Mouse (Mus musculus): ENCODE results near the gene Ube2e3.
A peak's percentile ranks its signal among the peaks of the same experiment; 100 is the strongest.

Ube2e3 gene

DNA sequence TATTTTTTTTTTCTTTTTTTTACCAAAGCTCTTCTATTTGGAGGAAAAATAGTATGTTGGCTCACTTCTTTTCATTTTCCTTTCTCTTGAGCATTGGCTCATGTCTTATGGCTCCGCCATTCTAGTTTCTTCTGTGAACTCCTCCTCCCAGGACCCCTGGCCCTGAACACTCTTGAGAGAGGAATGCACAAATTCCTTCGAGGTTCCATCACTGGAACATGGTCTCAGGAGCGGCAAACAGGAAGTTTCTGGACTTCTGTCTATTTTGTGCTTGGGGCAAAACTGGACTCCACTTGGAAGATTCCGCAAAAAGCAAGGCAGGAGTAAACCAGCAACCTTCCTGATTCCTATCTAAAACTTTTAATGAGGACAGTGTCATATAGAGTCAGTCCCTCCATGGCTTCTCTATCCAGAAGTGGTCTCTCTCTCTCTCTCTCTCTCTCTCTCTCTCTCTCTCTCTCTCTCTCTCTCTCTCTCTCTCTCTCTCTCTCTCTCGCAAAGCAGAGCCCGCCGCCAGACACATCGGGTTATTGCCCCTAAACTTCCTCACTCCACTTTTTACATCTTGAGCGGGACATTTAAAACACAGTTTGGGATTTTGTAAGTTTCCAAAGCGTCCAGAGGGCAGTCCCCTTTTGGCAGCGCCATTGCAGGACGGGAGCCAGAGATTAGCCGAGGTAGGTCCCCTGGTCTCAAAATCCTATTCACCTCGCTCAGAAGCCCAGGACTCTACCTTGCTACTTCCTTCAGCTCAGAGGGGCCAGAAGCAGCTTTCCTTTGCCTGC, at the start of gene Ube2e3:
Ube2e3 (plus strand) TSS at position 399 of the 785 bp plus-strand sequence.
- no peak for DNase-seq (ENCODE audit: low spot score)

DNA sequence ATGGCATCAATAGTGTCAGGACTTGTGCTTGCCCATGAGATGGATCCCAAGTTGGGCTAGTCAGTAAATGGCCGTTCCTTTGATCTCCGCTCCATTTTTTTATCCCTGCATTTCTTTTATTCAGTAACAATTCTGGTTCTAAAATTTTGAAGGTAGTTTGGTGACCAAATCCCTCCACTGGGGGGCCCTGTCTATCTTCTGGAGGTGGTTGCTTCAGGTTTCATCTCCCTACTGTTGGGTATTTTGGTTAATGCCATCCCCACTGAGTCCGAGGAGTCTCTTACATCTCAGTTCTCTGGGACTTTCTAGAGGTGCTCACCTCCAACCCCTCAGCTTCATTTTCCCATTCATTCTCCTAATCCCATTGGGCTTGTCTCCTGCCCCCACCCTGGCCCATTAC, 38.0 kb upstream of the Ube2e3 start:
- DNase-seq (ENCODE audit: low spot score), result no peak

DNA sequence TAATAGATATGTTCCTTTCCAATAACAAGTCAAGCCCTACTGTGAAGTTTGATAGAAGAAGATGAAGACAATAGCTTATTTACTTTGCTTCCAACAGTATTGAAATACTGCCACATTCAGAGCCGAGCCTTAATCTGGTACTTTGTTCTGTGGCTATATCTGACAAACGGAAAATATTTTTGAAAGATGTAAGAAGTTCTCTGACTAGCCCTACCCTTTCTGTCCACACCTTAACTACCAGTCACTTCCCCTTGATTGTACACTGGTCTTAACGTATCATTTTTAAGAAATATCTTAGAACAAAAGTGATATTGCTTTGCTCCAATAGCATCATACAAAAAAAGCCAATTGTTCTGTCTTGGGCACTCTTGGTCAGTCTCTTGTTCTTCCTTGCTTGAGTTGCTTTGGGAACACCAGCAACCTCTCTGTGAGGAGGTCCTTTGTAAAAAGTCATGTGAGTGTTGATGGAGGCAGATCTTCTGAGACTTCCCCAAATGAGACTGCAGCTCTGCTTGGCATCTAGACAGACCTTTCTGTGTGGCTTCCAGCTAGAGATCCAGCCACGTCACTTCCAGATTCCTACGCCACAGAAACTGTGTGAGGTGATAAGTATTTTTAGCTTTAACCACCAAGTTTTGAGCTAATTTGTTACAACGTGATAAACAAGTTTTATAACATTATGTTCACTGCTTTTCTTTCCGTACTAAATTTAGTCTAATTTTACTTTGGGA, 26.3 kb upstream of the Ube2e3 start:
- no peak for DNase-seq (ENCODE audit: low spot score)

DNA sequence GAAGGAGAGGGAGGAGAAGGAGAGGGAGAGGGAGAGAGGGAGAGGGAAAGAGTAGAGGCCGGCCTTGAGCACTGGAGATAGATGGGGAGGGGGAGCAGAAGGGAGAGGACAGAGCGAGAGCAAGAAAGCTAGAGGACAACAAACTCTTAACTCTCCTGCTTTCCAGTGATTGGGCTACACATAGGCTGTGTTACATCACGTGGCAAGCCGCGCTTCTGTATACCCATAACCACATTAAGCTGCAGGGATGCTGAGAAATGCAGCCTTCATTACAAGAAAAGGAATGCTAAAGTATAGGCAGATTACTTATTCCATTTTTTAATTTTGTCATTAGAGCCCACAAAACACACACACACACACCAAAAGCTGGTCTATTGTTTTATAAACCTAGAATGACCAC, 23.6 kb upstream of the Ube2e3 start:
- no peak for DNase-seq (ENCODE audit: low spot score)

DNA sequence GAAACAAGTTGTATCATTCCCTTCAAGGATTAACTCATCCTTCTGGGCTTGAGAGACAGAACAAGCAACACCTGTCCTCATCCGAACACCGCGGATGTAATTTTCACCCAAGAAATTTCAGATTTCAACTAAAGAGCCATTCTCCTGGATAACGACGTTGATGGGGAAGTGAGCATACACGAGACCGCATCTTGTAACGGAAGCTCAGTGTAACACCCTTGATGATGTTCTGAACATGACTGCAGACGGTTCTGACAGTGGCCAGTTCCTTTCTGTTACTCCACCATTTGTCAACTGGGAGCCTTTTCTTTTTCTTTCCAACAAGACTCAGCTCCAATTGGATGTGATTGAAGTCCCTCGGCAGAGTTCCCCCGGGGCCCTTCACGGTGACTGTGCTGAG, 22.6 kb upstream of the Ube2e3 start:
- no peak for DNase-seq (ENCODE audit: low spot score)

DNA sequence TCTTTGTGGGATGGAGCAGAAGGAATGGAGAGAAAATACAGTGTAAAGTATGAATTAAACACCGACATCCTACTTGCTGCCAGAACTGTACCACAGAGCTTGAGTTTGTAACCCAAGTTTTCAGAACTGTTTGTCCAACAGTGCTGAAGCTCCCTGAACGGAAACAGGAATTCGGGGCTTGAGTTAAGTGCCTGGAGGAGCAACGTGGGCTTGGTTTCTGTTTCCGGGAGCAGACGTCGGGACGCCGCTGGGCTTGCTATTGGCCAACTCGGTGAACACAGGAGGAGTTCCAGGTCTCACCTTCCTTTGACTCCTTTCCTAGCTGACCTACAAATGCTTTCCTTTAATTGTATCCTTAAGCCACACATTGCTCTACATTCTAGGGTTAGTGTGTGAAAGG, 22.2 kb upstream of the Ube2e3 start:
- no peak for DNase-seq (ENCODE audit: low spot score)

DNA sequence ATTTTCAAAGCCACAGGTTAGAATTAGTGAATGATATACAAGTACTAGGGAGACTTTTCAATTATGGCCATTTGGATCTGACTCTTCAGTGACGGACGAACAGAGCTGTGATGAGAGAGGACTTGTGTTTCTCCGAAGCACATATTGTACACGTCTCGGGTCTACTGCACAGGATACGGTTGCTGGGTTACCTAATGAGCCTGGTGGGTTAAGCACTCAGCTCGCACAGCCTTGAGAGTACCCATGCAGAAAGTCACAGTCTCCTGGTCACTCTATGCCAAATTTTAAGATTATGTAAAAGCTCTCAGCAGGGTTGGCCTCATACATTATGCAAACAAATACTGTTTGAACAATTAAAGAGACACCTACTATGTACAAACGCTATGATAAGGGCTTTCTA, 13.6 kb upstream of the Ube2e3 start:
- DNase-seq (ENCODE audit: low spot score), result no peak

DNA sequence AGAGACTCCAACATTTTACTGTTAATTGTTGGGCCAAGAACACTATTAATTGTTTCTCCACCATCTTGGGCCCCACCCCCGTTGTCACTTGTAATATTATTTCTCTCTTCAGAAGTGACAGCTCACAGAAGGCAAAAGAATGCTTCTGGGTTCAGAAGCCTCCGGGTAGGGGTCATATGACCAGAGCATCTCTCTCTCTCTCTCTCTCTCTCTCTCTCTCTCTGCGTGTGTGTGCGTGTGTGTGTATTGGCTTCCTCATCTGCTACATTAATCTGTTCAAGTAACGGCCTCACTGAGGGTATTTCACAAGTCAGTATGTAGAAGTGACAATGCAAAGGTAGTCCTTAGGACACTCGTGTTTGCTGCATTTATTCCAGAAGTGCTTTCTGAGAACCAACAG, 9.3 kb upstream of the Ube2e3 start:
- no peak for DNase-seq (ENCODE audit: low spot score)

DNA sequence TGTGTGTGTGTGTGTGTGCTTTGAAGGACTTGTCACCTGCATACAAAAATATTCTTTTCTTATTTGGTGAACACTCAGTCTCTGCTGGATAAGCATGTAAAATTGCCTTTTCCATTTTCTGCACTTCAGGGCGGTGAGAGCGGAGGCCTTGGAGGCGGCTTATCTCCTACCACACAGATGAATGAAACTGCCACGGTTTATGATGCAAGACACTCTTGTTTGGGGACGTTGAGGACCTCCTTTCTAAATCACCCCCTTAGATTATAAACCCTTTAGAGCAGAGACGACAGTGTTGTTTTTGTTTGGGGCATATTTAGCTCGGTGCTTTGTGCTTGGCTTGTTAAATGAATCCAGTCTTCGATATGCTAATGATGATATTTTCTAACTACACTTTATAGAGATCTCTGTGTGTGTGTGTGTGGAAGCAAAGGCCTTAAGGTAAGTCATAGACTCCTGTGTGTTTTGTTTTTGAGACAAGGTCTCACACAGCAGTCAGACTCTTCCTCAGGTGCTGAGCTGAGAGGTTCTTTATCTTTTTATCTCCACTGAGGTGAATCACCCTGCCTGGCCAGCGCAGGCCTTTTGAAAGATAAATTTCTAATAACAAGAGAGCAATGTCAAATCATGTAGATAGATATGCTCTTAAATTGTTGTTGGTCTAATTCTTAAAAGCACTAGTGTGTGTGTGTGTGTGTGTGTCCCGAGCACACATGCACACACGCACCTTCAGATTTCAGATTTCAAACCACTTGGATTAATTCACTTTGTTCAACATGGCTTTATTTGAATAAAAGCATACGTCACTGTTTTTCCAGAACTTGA, 8.4 kb upstream of the Ube2e3 start:
- DNase-seq (ENCODE audit: low spot score), result no peak

DNA sequence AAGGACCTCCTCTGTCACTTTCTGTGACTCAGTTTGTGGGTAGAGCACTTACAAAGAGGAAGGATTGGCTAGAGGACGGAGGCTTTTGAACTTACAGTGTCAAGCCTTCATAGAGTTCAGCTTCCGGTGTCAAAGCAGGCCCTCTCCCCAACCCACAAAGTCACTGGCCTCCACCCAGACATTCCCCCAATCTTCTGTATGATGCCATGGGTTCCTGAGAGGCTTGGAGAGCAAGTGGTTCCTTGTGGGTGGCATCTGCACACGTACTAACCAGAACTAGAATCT, 7.9 kb upstream of the Ube2e3 start:
- no peak for DNase-seq (ENCODE audit: low spot score)

DNA sequence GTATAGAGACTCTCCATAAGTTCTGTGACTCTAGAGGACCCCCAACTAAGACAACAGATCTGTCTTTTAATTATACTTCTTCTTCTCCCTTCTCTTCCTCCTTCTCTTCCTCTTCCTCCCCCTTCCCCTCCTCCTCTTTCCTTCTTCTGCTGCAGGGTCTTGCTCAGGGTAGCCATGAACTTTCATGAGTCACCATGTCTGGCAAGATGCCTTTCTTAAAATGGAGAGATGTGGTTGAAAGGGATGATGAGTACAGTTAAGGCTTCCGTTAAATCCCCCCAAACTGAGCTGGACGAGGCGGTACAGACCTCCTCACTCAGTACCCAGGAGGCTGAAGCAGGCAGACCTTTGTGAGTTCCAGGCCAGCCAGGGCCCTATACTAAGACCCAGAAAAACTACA, 3.8 kb upstream of the Ube2e3 start:
- DNase-seq (ENCODE audit: low spot score), result no peak

DNA sequence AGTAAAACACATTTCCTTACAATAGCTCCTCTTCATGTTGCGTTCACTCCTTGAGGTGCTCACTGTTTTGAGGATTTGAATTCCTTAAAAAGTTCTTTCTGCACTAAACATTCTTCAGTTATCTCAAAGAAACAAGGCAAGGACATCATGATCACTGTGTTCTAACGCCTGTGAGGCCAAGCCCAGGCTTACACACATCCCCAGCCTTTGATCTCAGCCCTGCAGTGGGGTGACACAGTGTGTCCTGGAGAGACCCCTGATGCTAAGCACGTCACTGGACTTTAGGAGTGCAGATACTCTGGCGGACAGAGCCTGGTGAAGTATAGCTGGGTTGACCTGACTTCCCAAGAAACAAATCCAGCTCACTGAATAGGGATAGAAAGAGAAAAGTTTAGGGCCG, 3.1 kb upstream of the Ube2e3 start:
- peak; percentile 62 for DNase-seq (ENCODE audit: low spot score)

DNA sequence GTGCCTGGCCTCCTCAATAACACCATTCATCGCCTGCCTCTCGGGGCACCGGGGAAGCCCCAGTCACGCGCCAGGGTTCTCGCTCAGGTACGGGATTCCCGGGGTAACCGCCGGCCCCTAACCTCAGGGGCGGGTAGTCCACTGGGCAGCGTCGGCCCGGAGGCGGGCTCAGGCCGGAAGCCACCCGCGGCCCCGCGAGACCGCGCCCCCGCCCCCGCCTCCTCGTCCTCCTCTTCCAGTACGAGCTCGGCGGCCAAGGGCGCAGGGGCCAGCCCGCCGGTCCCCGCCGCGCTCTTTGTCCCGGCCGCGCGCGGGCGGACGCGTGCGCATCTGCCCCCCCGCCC, 559 bp downstream of the Ube2e3 start:
- peak; percentile 87 for DNase-seq (ENCODE audit: low spot score)

DNA sequence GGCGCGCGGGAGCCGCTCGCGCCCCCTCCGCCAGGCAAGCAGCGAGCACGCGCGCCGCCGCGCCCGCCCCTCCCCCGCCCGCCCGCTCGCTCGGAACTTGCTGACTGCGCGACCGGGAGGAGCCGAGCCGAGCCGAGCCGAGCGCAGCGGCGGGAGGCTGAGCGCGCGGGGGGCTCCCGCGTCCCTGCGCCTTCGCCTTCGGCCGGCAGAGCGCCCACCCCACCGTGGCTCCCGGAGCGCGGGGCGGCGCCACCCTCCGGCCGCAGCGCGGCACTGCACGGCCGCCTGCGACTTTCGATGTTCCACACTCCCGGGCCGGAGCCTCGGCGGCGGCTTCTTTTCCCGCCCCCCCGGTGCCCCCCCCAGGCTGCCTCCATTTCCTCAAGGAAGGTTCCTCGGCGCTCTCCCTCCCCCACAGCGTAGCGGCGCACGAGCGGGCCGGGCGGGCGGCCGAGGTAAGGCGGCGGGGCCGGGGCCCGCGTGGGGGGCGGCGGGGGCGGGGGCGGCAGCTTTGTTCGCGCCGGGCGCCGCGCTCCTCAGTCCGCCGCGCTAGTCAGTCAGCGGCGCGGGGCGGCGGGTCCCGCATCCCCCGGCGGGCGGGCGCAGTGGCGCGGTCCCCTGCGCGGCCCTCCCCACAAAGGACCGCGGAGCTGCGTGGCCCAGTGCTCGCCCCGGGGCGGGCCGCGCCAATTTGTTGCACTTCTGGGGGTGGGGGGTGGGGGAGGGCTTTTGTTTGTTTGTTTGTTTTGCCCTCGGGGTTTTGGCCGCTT, 1.2 kb downstream of the Ube2e3 start:
- peak; percentile 83 for DNase-seq (ENCODE audit: low spot score)

DNA sequence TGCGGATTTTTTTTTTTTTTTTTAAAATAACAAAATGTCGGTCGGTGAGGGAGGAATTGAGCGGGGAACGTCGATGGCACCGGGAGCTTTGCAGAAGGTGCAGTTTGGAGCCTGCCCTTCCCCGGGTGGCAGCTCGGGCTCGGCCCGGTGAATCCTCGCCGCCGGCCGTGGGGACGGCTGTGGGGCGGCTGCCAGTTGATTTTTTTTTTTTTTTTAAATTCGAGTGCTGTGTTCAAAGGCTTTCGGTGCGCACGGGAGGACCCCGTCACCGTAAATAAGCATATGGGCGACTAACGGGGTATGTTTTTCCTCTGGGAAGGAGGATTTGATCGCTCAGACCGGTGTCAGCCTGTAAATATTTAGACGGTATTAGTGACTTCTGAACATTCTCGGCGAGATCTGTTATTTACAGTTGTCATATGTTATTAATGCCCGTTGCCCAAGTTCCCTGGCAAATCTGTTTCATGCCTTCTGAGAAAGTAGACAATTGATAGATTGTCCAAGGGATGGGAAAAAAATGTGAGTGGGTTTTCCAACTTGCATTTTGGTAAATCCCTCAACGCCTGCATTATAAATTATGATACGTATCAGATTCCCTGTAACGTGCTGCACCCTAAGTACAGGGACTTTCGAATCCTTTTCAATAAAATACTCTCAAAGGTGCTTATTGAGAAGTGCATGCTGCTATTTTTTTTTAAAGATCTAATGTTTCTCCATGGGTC, 2.0 kb downstream of the Ube2e3 start:
- no peak for DNase-seq (ENCODE audit: low spot score)

DNA sequence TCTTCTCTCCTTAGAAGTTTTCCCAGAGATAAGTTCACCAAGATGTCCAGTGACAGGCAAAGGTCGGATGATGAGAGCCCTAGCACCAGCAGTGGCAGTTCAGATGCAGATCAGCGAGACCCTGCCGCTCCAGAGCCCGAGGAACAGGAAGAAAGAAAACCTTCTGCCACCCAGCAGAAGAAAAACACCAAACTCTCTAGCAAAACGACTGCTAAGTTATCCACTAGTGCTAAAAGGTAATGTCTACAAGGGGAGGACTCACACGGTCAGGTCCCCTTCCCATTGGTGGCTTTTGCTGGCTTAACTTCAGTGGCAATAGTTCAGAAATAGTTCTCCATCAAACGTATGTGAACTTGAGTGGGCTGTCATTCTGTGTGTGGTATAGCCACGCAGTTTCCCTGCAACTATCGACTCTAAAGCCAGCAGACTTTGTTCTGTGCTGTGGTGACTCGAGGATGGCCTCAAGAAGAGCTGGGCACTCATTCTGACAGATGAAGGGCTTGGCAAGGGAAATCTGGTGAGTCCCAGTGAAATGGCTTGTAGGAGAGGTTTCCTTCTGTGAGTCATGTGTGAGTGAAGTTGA, 2.6 kb downstream of the Ube2e3 start:
- DNase-seq (ENCODE audit: low spot score), result no peak

DNA sequence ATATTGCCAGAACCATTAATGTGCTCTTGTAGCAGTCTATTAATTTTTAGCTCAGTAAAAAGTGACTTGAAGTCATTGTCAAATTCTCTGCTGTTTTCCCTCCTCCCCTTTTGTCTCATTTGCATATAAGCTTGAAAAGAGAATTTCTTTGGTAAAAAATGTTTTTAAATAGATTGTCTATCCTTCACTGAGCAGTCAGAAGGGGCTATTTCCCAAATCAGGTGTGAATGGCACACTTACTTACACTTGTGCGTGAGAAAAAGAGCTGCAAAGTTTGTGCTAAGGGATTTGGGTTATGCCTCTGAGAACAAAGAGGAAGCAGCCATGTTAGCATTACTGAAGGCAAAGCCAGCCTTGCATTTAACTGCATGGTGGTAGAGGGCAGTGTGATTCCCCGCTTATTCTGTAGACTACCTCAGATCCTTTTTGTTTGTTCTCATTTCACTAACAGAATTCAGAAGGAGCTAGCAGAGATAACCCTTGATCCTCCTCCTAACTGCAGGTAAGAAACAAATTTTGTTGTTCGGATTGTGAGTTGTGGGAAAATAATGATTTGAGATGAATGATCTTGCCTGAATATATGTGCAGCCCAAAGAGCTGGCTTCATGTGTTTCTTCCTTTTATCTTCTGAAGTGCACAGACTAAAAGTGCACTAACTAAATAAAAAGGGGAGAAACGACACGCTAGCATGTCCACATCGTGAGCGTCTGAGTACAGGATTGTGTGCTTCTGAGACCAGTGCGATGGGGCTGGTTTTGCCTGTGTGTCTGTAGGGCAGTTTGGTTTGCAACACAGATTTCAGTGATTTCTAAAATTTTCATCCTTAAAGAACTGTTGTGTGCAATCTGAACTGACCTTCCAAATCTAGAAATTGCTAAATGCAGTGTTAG, 4.3 kb downstream of the Ube2e3 start:
- DNase-seq (ENCODE audit: low spot score), result no peak

DNA sequence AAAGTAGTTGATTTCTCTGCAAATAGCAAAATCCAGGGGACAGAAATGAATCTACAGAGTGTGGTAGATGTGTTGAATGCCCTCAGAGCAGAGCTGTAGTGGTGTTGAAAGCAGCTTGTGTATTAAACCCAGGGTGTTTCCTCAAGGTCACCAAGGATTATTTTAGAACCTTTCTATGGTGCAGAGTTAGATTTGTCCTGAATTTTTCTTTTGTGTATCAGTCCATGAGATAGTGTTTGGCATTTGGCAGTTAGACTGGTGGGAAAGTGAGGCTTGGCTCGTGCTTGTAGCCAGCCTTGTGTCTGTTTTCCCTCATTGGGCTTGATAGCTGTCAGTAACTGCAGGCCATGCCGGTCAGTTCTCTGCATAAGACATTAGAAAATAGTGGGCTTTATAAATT, 6.0 kb downstream of the Ube2e3 start:
- peak; percentile 33 for DNase-seq (ENCODE audit: low spot score)

DNA sequence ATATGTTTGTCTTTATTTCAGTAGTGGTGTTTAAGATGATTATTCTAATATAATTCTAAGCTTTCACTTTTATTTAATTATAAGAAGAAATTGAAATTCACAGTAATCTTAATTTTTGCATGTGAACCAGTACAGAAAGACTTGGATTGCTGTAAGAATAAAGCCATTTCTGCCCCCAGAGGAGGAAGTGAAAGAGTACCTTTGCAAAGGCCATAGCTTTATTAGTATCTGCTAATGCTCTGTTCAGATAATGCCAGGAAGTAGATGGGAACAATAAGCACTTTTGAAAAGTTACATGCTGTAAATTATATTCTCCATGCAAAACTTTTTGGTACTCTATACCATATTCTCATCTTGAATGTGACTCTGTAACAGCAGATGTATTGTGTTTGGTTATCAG, 8.1 kb downstream of the Ube2e3 start:
- DNase-seq (ENCODE audit: low spot score), result no peak

DNA sequence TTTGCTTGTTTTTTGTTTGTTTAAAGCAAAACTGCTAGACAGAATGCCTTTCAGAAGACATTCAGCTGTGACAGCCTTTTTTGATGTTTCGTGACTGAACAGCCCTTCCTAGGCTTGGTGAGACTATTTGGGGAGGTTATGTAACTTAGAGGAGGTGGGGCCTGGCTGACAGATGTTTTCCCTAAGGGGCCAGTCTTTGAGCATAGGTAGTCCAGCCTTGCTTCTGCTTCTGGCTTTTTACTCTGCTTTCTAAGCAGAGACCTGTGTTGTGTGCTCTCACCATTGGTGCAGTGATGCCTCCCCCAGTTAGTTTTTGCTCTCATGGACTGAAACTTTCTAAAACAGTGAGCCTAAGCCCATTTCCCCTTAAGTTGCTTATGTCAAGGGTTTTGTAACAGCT, 14.1 kb downstream of the Ube2e3 start:
- no peak for DNase-seq (ENCODE audit: low spot score)
